Mouse (Mus musculus) CH12F3 (cell line): ENCODE results near the gene Kdelc2.

Experiments
- in situ Hi-C: fragments of 300-500 bp; cut with MboI; formaldehyde crosslinking; loops from 2 replicates; pipeline ENCODE4 v1.14.3; 2020; ENCODE audit warnings: low sequenced_read_pairs

Gene Kdelc2

GRCm38 (mm10) chr9:53381113-53381615 lies 2.7 kb upstream of the Kdelc2 start:
- in situ Hi-C loops, result no loop called here

- in situ Hi-C loops, result no loop called here
These were observed 1.0 kb downstream of the Kdelc2 start for GRCm38 (mm10) chr9:53384873-53385272.

- in situ Hi-C loops, result no loop called here
These were observed 3.6 kb downstream of the Kdelc2 start for GRCm38 (mm10) chr9:53387431-53387830.

GRCm38 (mm10) chr9:53389109-53389508 lies 5.3 kb downstream of the Kdelc2 start:
- in situ Hi-C loops, result no loop called here

GRCm38 (mm10) chr9:53390136-53390535 lies 6.3 kb downstream of the Kdelc2 start:
- in situ Hi-C loops, result no loop called here

- in situ Hi-C loops, result loop anchor here (5.0 kb wide), 1 partner anchor 141 kb away; no protein-coding TSS in a partner anchor
These were observed 14.0 kb downstream of the Kdelc2 start for GRCm38 (mm10) chr9:53397685-53398387.

GRCm38 (mm10) chr9:53398388-53398700 lies 14.5 kb downstream of the Kdelc2 start:
- in situ Hi-C loops, result loop anchor here (5.0 kb wide), 1 partner anchor 141 kb away; no protein-coding TSS in a partner anchor

GRCm38 (mm10) chr9:53399537-53399936 lies 15.7 kb downstream of the Kdelc2 start:
- in situ Hi-C loops, result loop anchor here (5.0 kb wide), 1 partner anchor 142 kb away; no protein-coding TSS in a partner anchor

GRCm38 (mm10) chr9:53400696-53401095 lies 16.9 kb downstream of the Kdelc2 start:
- in situ Hi-C loops, result no loop called here

- in situ Hi-C loops, result no loop called here
These were observed 17.3 kb downstream of the Kdelc2 start for GRCm38 (mm10) chr9:53401146-53401545.

GRCm38 (mm10) chr9:53402291-53402711 lies 18.5 kb downstream of the Kdelc2 start, which contains the start of gene 4930550C14Rik:
4930550C14Rik (plus strand) TSS chr9:53402325.
- in situ Hi-C loops, result no loop called here

GRCm38 (mm10) chr9:53402991-53403390 lies 19.2 kb downstream of the Kdelc2 start:
- in situ Hi-C loops, result no loop called here

- in situ Hi-C loops, result no loop called here
These were observed 20.4 kb downstream of the Kdelc2 start for GRCm38 (mm10) chr9:53404050-53404752.

GRCm38 (mm10) chr9:53404753-53405722 lies 21.2 kb downstream of the Kdelc2 start:
- in situ Hi-C loops, result no loop called here

GRCm38 (mm10) chr9:53408548-53408947 lies 24.7 kb downstream of the Kdelc2 start:
- in situ Hi-C loops, result no loop called here

GRCm38 (mm10) chr9:53408953-53409361 lies 25.1 kb downstream of the Kdelc2 start:
- in situ Hi-C loops, result no loop called here

GRCm38 (mm10) chr9:53409427-53409826 lies 25.6 kb downstream of the Kdelc2 start:
- in situ Hi-C loops, result no loop called here

GRCm38 (mm10) chr9:53422133-53422896 lies 38.5 kb downstream of the Kdelc2 start:
- in situ Hi-C loops, result no loop called here

- in situ Hi-C loops, result no loop called here
These were observed 42.9 kb downstream of the Kdelc2 start for GRCm38 (mm10) chr9:53426726-53427125.

GRCm38 (mm10) chr9:53427638-53428037 lies 43.8 kb downstream of the Kdelc2 start:
- in situ Hi-C loops, result no loop called here
